Mouse (Mus musculus) intestine, embryonic 16.5 days (tissue): ENCODE results near the gene D930048N14Rik. TPM values are rescaled to one million over a fixed set of nuclear protein-coding genes. Genes with fewer than 3 reads are reported as not detected.
A peak's percentile ranks its signal among the peaks of the same experiment; 100 is the strongest.
"Not testable (repeated sequence)": the region's sequence is repeated elsewhere in the genome, so short reads cannot be mapped to it uniquely, and the experiment has no call there.

Experiments
- ATAC-seq: fragments of 200-750 bp; cut with Nextera tagmentation; 2 replicates; pipeline ENCODE4 v1.8.0; 2017; ENCODE audit warnings: moderate TSS enrichment, moderate library complexity
- H3K27ac ChIP-seq: fragments of 300-500 bp; sonication (generic); 2 replicates; pipeline ENCODE4 v1.5.1; 2014; ENCODE audit warnings: mild to moderate bottlenecking, low read length
- H3K27me3 ChIP-seq: fragments of 300-500 bp; sonication (generic); replicated peaks from 2 replicates; pipeline ENCODE4 v1.6.1; 2014; ENCODE audit warnings: low read length, control low read depth, mixed read lengths; ENCODE audit not compliant: control insufficient read depth, insufficient read depth
- H3K36me3 ChIP-seq: fragments of 300-500 bp; sonication (generic); 2 replicates; pipeline ENCODE4 v1.6.1; 2014; ENCODE audit warnings: low read length, control low read depth; ENCODE audit not compliant: control insufficient read depth, insufficient read depth
- H3K4me1 ChIP-seq: fragments of 300-500 bp; sonication (generic); 2 replicates; pipeline ENCODE4 v1.6.1; 2014; ENCODE audit warnings: low read length, control low read depth, mixed read lengths; ENCODE audit not compliant: control insufficient read depth, insufficient read depth
- H3K4me2 ChIP-seq: fragments of 300-500 bp; sonication (generic); 2 replicates; pipeline ENCODE4 v1.6.1; 2014; ENCODE audit warnings: low read depth, low read length, control low read depth
- H3K4me3 ChIP-seq: fragments of 300-500 bp; sonication (generic); 2 replicates; pipeline ENCODE4 v1.5.1; 2014; ENCODE audit warnings: mild to moderate bottlenecking, low read length
- H3K9ac ChIP-seq: fragments of 300-500 bp; sonication (generic); 2 replicates; pipeline ENCODE4 v1.6.1; 2014; ENCODE audit warnings: low read depth, low read length
- H3K9me3 ChIP-seq: fragments of 300-500 bp; sonication (generic); 2 replicates; pipeline ENCODE4 v1.6.1; 2016; ENCODE audit warnings: low read length, control low read depth; ENCODE audit not compliant: control insufficient read depth
- WGBS: fragments of 180-500 bp; shearing (Covaris S2); extraction: QIAGEN DNeasy Blood & Tissue Kit; methylation state at CpG from one replicate; pipeline ENCODE4 v1.1.7; 2014; 5-methylcytosine and 5-hydroxymethylcytosine counted together
- polyA plus RNA-seq: library from polyadenylated mRNA; unstranded; fragments of >200 nt; fragmentation: Nextera tagmentation; extraction: Ambion mirVana; gene quantifications from 2 replicates; pipeline ENCODE4 v1.2.1, GENCODE M21; 2015

D930048N14Rik gene
- polyA plus RNA-seq, result 3.4 and 3.7 TPM in 2 replicates

GRCm38 (mm10) chr11:51650691-51651515 is at the start of gene D930048N14Rik, which contains the start of gene N4bp3:
D930048N14Rik (plus strand) TSS chr11:51650954.
N4bp3 (minus strand) TSS chr11:51650842.
- H3K9me3 ChIP-seq, result no peaks in the 10 kb centered on the region
- ATAC-seq, result peak; percentile 88

GRCm38 (mm10) chr11:51602253-51602652 is 48.5 kb upstream of the D930048N14Rik start:
- Histone ChIP-seq H3K27me3 (no peaks in the 10 kb centered on the region), H3K4me2 (no peak overlapping the region), H3K9ac (peak overlapping the region; percentile 6; the same call in 1 of the 2 replicates), H3K36me3 (peaks cover 41% of the 10 kb centered on the region), H3K27ac (no peak overlapping the region), H3K4me3 (no peak overlapping the region), H3K4me1 (peaks cover 29% of the 10 kb centered on the region), H3K9me3 (no peaks in the 10 kb centered on the region)
- WGBS, result 89% methylated on average over 3 of the region's 3 CpGs
- ATAC-seq, result no peak

More at GRCm38 (mm10) chr11:51650691-51651515, at the start of gene D930048N14Rik, which contains the start of gene N4bp3:
- H3K4me2 ChIP-seq, result peak within 1 kb of the TSS; percentile 92
- H3K36me3 ChIP-seq, result no peaks in the 10 kb centered on the region
- WGBS, result 1% methylated on average over 70 of the region's 70 CpGs
- peaks cover 26% of the 10 kb centered on the region for H3K4me1 ChIP-seq
- H3K27ac ChIP-seq, result peak within 1 kb of the TSS; percentile 89
- peak within 1 kb of the TSS; percentile 85 for H3K9ac ChIP-seq
- peak within 1 kb of the TSS; percentile 78 for H3K4me3 ChIP-seq
- no peaks in the 10 kb centered on the region for H3K27me3 ChIP-seq

GRCm38 (mm10) chr11:51605602-51606446 is 44.9 kb upstream of the D930048N14Rik start:
- peak overlapping the region; percentile 92 for H3K4me2 ChIP-seq
- peaks cover 36% of the 10 kb centered on the region for H3K4me1 ChIP-seq
- peak overlapping the region; percentile 94 for H3K4me3 ChIP-seq
- under 1% methylated on average over 71 of the region's 81 CpGs for WGBS
- no peaks in the 10 kb centered on the region for H3K27me3 ChIP-seq
- no peaks in the 10 kb centered on the region for H3K9me3 ChIP-seq
- peak; percentile 82 for ATAC-seq
- H3K36me3 ChIP-seq, result peaks cover 30% of the 10 kb centered on the region
- H3K9ac ChIP-seq, result peak overlapping the region; percentile 99
- peak overlapping the region; percentile 94 for H3K27ac ChIP-seq

GRCm38 (mm10) chr11:51606447-51607095 is 44.2 kb upstream of the D930048N14Rik start, which contains the start of gene Hnrnpab:
Hnrnpab (minus strand) TSS chr11:51606847.
- H3K27me3 ChIP-seq, result no peaks in the 10 kb centered on the region
- H3K36me3 ChIP-seq, result peaks cover 23% of the 10 kb centered on the region
- peak; percentile 90 for ATAC-seq
- H3K9ac ChIP-seq, result peak within 1 kb of the TSS; percentile 99
- H3K9me3 ChIP-seq, result no peaks in the 10 kb centered on the region
- H3K4me3 ChIP-seq, result peak within 1 kb of the TSS; percentile 94
- peak within 1 kb of the TSS; percentile 92 for H3K4me2 ChIP-seq
- H3K27ac ChIP-seq, result peak within 1 kb of the TSS; percentile 94
- peaks cover 36% of the 10 kb centered on the region for H3K4me1 ChIP-seq
- under 1% methylated on average over 86 of the region's 91 CpGs for WGBS

- peak; percentile 57 for ATAC-seq
- 7% methylated on average over 15 of the region's 15 CpGs for WGBS
- no peaks in the 10 kb centered on the region for H3K9me3 ChIP-seq
Measured at GRCm38 (mm10) chr11:51607096-51607738, 43.5 kb upstream of the D930048N14Rik start.

GRCm38 (mm10) chr11:51609266-51609909 is 41.4 kb upstream of the D930048N14Rik start:
- peaks cover 5% of the 10 kb centered on the region for H3K36me3 ChIP-seq
- H3K9me3 ChIP-seq, result no peaks in the 10 kb centered on the region
- no peak for ATAC-seq
- H3K27ac ChIP-seq, result peak overlapping the region; percentile 47; the same call in 1 of the 2 replicates
- H3K9ac ChIP-seq, result no peak overlapping the region
- H3K27me3 ChIP-seq, result no peaks in the 10 kb centered on the region
- peaks cover 20% of the 10 kb centered on the region for H3K4me1 ChIP-seq
- no peak overlapping the region for H3K4me3 ChIP-seq
- 65% methylated on average over 3 of the region's 3 CpGs for WGBS
- H3K4me2 ChIP-seq, result no peak overlapping the region

More at GRCm38 (mm10) chr11:51607096-51607738, 43.5 kb upstream of the D930048N14Rik start:
- peak overlapping the region; percentile 94 for H3K4me3 ChIP-seq
- peaks cover 16% of the 10 kb centered on the region for H3K36me3 ChIP-seq
- H3K27ac ChIP-seq, result peak overlapping the region; percentile 88
- peaks cover 32% of the 10 kb centered on the region for H3K4me1 ChIP-seq
- peak overlapping the region; percentile 77 for H3K9ac ChIP-seq
- H3K27me3 ChIP-seq, result no peaks in the 10 kb centered on the region
- H3K4me2 ChIP-seq, result peak overlapping the region; percentile 82

- not testable (repeated sequence) for ATAC-seq, H3K4me2 ChIP-seq, H3K36me3 ChIP-seq, H3K27ac ChIP-seq, H3K9me3 ChIP-seq, H3K9ac ChIP-seq, H3K27me3 ChIP-seq, H3K4me3 ChIP-seq
- H3K4me1 ChIP-seq, result peaks cover 20% of the 10 kb centered on the region
- 85% methylated on average over 5 of the region's 5 CpGs for WGBS
Measured at GRCm38 (mm10) chr11:51609940-51610339, 40.8 kb upstream of the D930048N14Rik start.

GRCm38 (mm10) chr11:51614256-51614655 is 36.5 kb upstream of the D930048N14Rik start:
- H3K27ac ChIP-seq, result peak overlapping the region; percentile 96
- H3K9me3 ChIP-seq, result no peaks in the 10 kb centered on the region
- H3K4me1 ChIP-seq, result peaks cover 17% of the 10 kb centered on the region
- 73% methylated on average over 8 of the region's 8 CpGs for WGBS
- 0 out of 2 replicates have a peak overlapping the region, but pooled peaks have one; percentile 78 for H3K9ac ChIP-seq
- no peak overlapping the region for H3K4me2 ChIP-seq
- H3K36me3 ChIP-seq, result no peaks in the 10 kb centered on the region
- H3K4me3 ChIP-seq, result no peak overlapping the region
- ATAC-seq, result no peak
- H3K27me3 ChIP-seq, result no peaks in the 10 kb centered on the region
